Mouse (Mus musculus) kidney, embryonic 14.5 days (tissue): ENCODE results near the gene Calcb. TPM values are rescaled to one million over a fixed set of nuclear protein-coding genes. Genes with fewer than 3 reads are reported as not detected.

Experiments used
- ATAC-seq: fragments of 200-750 bp; cut with Nextera tagmentation; 2 replicates; pipeline ENCODE4 v1.8.0; 2017; ENCODE audit warnings: moderate number of reproducible peaks, mild to moderate bottlenecking, moderate TSS enrichment, moderate library complexity; ENCODE audit not compliant: low FRiP score, low TSS enrichment
- H3K27ac ChIP-seq: fragments of 300-500 bp; sonication (generic); 2 replicates; pipeline ENCODE4 v1.5.1; 2014; ENCODE audit warnings: low read depth, mild to moderate bottlenecking, low read length, moderate library complexity, mixed read lengths
- H3K27me3 ChIP-seq: fragments of 300-500 bp; sonication (generic); 2 replicates; pipeline ENCODE4 v1.6.1; 2014; ENCODE audit warnings: mild to moderate bottlenecking, low read length; ENCODE audit not compliant: control insufficient read depth, insufficient read depth
- H3K36me3 ChIP-seq: fragments of 300-500 bp; sonication (generic); 2 replicates; pipeline ENCODE4 v1.6.1; 2014; ENCODE audit warnings: low read length, mixed read lengths; ENCODE audit not compliant: control insufficient read depth, insufficient read depth
- H3K4me1 ChIP-seq: fragments of 300-500 bp; sonication (generic); 2 replicates; pipeline ENCODE4 v1.6.1; 2014; ENCODE audit warnings: low read length, mixed read lengths; ENCODE audit not compliant: control insufficient read depth, insufficient read depth
- H3K4me2 ChIP-seq: fragments of 300-500 bp; sonication (generic); replicated peaks from 2 replicates; pipeline ENCODE4 v1.6.1; 2014; ENCODE audit warnings: low read depth, mild to moderate bottlenecking, low read length
- H3K4me3 ChIP-seq: fragments of 300-500 bp; sonication (generic); 2 replicates; pipeline ENCODE4 v1.5.1; 2014; ENCODE audit warnings: mild to moderate bottlenecking, low read length
- H3K9ac ChIP-seq: fragments of 300-500 bp; sonication (generic); 2 replicates; pipeline ENCODE4 v1.6.1; 2014; ENCODE audit warnings: low read depth, mild to moderate bottlenecking, low read length, moderate library complexity
- H3K9me3 ChIP-seq: fragments of 300-500 bp; sonication (generic); 2 replicates; pipeline ENCODE4 v1.6.1; 2016; ENCODE audit warnings: low read length; ENCODE audit not compliant: control insufficient read depth
- WGBS: fragments of 180-500 bp; shearing (Covaris S2); extraction: QIAGEN DNeasy Blood & Tissue Kit; methylation state at CpG from one replicate; pipeline ENCODE4 v1.1.7; 2014; 5-methylcytosine and 5-hydroxymethylcytosine counted together
- polyA plus RNA-seq: library from polyadenylated mRNA; unstranded; fragments of >200 nt; fragmentation: Nextera tagmentation; extraction: Ambion mirVana; gene quantifications from 2 replicates; pipeline ENCODE4 v1.2.1, GENCODE M21; 2014

Gene Calcb
- polyA plus RNA-seq, 1 experiment from 2014 or later: not detected

DNA sequence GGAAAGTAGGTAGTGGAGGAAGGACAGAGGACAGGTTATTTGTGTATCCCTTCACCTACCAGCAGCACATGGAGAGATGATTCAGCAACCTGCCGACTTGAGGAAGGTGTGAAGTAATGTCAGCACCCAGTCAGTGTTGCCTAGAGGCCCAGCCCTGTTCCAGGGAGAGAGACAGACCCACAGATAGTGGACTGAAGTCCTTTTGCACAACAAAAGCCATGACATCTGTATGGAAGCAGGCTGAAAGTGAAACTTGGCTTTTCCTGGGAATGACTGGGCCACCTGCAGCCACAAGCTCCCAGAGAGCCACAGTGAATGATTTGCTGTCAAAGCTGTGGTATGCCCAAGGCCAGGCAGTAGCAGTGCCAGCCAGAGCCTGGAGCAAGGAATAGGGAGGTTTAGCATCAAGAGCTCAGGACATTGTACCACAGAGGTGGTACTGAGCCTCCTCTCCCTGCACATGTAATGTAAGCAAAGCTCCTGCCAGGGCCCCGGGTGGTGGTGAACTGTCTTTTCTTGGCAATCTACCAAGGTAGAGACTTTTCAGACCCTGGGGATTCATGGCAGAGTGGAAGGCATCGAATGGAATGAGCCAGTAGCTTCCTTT is 26.3 kb downstream of the Calcb start:
- Histone ChIP-seq H3K4me1 (peaks cover 8% of the 10 kb centered on the region; the same call in 1 of the 2 replicates), H3K9ac (no peak overlapping the region), H3K27ac (no peak overlapping the region), H3K4me2 (no peak overlapping the region), H3K27me3 (no peaks in the 10 kb centered on the region), H3K9me3 (no peaks in the 10 kb centered on the region), H3K36me3 (no peaks in the 10 kb centered on the region), H3K4me3 (no peak overlapping the region)
- no peak for ATAC-seq
- WGBS: 71% methylated on average over 3 of the region's 3 CpGs

DNA sequence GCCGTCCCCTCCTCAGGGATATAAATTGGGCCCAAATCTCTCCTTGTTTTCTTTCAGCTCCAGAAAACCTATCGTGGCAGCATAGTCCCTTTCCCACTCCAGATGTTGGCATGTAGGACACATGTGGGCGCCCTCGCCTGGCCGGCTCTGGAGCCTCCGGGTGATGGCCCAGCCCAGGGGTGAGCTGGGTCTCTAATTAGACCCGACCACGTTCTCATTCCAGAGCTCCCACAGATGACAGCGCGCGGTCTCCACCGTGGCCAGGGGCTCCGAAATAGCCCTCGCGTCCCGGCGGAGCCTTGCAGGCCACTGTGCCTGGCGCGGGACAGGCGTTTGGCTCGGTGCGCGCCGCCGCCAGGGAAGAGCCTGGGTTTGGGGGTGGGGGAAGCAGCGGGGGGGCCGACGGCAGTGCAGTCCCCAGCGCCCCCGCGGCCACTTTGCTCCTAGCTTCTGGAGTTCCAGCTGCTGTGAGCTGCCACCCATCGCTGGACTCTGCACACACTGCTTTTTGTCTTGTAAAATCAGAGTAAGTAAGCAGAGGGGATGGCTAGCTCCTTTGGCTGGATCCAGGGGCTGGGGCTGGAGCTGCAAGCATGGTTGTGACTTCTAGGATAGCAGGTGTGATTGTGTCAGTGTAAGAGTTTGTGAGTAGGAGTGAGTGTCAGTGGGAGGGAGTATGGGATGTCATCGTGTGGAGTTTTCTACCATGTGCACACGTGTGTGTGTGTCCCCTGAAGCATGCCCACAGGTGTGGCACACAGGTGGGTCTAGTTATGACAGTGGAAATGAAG is 27.2 kb downstream of the Calcb start:
- H3K27ac ChIP-seq: no peak overlapping the region

DNA sequence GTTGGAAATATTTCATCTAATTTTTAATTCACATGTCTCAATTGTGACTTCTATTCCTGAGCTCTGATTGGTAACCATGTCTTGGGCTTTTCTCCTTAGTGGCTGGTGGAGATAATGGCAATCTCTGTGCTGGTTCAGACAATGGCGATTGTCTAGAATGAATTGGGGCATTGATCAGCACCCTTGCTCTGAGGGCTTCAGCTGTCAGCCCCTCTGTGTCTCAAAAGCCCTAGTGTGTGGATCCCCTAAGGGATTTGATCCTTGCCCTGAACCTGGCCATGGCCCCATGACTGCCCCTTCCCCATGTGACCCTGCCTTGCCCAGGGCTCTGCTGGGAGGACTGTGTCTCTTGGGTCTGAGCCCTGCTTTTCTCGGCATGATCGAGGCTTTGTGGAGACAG is 29.2 kb downstream of the Calcb start:
- H3K4me1 ChIP-seq: peaks cover 8% of the 10 kb centered on the region; the same call in 1 of the 2 replicates
- H3K9ac ChIP-seq: no peak overlapping the region
- H3K4me3 ChIP-seq: no peak overlapping the region
- ATAC-seq: no peak
- H3K36me3 ChIP-seq: no peaks in the 10 kb centered on the region
- H3K9me3 ChIP-seq: no peaks in the 10 kb centered on the region
- H3K27me3 ChIP-seq: no peaks in the 10 kb centered on the region
- no peak overlapping the region for H3K4me2 ChIP-seq
- H3K27ac ChIP-seq: no peak overlapping the region
- WGBS: 56% methylated on average over 3 of the region's 3 CpGs

More for the DNA sequence above, 27.2 kb downstream of the Calcb start:
- Histone ChIP-seq H3K27me3 (no peaks in the 10 kb centered on the region), H3K9me3 (no peaks in the 10 kb centered on the region), H3K4me2 (peak overlapping the region; percentile 67), H3K4me3 (peak overlapping the region; percentile 38), H3K36me3 (no peaks in the 10 kb centered on the region), H3K9ac (peak overlapping the region; percentile 20; the same call in 1 of the 2 replicates), H3K4me1 (peaks cover 8% of the 10 kb centered on the region; the same call in 1 of the 2 replicates)
- ATAC-seq: peak; percentile 73
- 4% methylated on average over 34 of the region's 34 CpGs for WGBS

GRCm38 (mm10) chr7:114748239-114748638 is 29.8 kb downstream of the Calcb start:
- ATAC-seq: no peak
- no peak overlapping the region for H3K27ac ChIP-seq
- no peaks in the 10 kb centered on the region for H3K27me3 ChIP-seq
- 56% methylated on average over 4 of the region's 4 CpGs for WGBS
- H3K4me2 ChIP-seq: no peak overlapping the region
- H3K36me3 ChIP-seq: no peaks in the 10 kb centered on the region
- H3K4me1 ChIP-seq: peaks cover 8% of the 10 kb centered on the region; the same call in 1 of the 2 replicates
- no peak overlapping the region for H3K9ac ChIP-seq
- H3K4me3 ChIP-seq: no peak overlapping the region
- no peaks in the 10 kb centered on the region for H3K9me3 ChIP-seq

GRCm38 (mm10) chr7:114753471-114753870 is 35.0 kb downstream of the Calcb start:
- Histone ChIP-seq H3K9ac (no peak overlapping the region), H3K27ac (no peak overlapping the region), H3K4me3 (no peak overlapping the region), H3K4me1 (no peaks in the 10 kb centered on the region), H3K4me2 (no peak overlapping the region), H3K9me3 (no peaks in the 10 kb centered on the region), H3K27me3 (no peaks in the 10 kb centered on the region), H3K36me3 (no peaks in the 10 kb centered on the region)
- ATAC-seq: no peak
- WGBS: 69% methylated on average over 2 of the region's 2 CpGs

DNA sequence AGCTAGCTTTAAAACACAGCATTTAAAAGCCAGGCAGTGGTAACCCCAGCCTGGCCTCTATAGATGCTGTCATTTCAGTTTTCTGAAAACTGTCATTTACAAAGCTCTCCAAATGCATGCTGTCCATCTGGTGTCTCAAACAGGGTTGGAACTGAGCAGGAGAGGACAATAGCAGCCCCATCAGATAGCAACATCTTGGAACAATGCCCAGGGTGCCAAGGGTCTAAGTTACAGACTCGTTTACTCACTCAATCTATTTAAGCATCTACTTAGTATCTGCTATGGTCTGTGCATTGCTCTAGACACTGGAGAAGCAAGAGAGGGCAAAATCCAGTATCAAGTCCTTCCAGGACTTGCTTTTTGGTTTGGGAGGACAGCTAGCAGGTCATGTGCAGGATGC is 35.8 kb downstream of the Calcb start:
- Histone ChIP-seq H3K27ac (no peak overlapping the region), H3K4me2 (no peak overlapping the region), H3K9me3 (no peaks in the 10 kb centered on the region), H3K27me3 (no peaks in the 10 kb centered on the region), H3K4me3 (no peak overlapping the region), H3K9ac (no peak overlapping the region), H3K36me3 (no peaks in the 10 kb centered on the region), H3K4me1 (no peaks in the 10 kb centered on the region)
- no peak for ATAC-seq
- 58% methylated on average over 1 of the region's 1 CpGs for WGBS

- H3K27ac ChIP-seq: no peak overlapping the region
- ATAC-seq: no peak
- no peaks in the 10 kb centered on the region for H3K4me1 ChIP-seq
- no peaks in the 10 kb centered on the region for H3K9me3 ChIP-seq
- H3K27me3 ChIP-seq: no peaks in the 10 kb centered on the region
- H3K36me3 ChIP-seq: no peaks in the 10 kb centered on the region
- no peak overlapping the region for H3K4me3 ChIP-seq
- 71% methylated on average over 8 of the region's 8 CpGs for WGBS
- H3K4me2 ChIP-seq: no peak overlapping the region
- no peak overlapping the region for H3K9ac ChIP-seq
Measured at GRCm38 (mm10) chr7:114754626-114755025, 36.2 kb downstream of the Calcb start.

DNA sequence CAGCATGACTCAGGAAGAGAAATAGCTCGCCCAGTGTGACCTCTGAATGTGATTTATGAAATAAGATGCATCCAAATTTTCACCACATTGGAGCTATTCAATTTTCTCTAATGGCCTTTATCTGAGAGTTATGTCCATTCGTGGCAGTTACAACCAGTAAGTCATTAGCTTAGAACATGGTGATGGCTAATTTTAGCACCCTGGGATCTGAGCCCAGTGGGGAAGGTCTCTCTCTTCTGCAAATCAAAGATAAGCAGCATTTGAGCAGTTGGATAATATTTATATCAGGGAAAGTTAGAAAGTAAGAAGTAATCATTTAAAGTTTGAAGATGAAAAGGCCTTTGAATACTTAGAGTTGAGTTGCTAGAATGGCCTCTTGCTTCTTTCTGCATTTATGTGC is 44.2 kb downstream of the Calcb start:
- no peak overlapping the region for H3K4me2 ChIP-seq
- H3K4me1 ChIP-seq: no peaks in the 10 kb centered on the region
- H3K9ac ChIP-seq: no peak overlapping the region
- no peak overlapping the region for H3K4me3 ChIP-seq
- H3K27ac ChIP-seq: no peak overlapping the region
- no peak for ATAC-seq
- H3K36me3 ChIP-seq: no peaks in the 10 kb centered on the region
- 68% methylated on average over 2 of the region's 2 CpGs for WGBS
- H3K9me3 ChIP-seq: no peaks in the 10 kb centered on the region
- H3K27me3 ChIP-seq: no peaks in the 10 kb centered on the region

DNA sequence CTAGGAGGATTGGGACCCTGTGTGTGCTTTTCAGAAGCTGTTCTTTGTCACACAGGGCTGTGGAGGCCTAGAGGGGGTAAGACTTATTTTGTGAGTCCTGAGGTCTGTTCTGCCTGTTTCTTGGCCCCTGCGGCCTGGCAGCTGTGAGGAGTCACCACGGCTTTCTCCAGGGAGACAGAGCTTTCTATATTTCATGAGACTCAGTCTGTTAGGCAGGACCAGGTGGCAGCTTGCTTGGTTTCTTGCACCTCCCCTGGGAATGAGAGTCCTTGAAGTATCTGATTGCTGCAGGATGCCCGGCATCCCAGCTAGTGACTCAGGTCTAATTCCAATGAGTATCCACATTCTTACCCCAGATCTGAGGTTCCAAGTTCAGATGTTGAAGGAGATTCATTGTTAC is 46.8 kb downstream of the Calcb start:
- no peak for ATAC-seq
- WGBS: 76% methylated on average over 3 of the region's 3 CpGs
- H3K27ac ChIP-seq: no peak overlapping the region

More for the DNA sequence above, 46.8 kb downstream of the Calcb start:
- no peak overlapping the region for H3K9ac ChIP-seq
- H3K4me3 ChIP-seq: no peak overlapping the region
- H3K4me2 ChIP-seq: no peak overlapping the region
- no peaks in the 10 kb centered on the region for H3K27me3 ChIP-seq
- no peaks in the 10 kb centered on the region for H3K36me3 ChIP-seq
- no peaks in the 10 kb centered on the region for H3K4me1 ChIP-seq
- no peaks in the 10 kb centered on the region for H3K9me3 ChIP-seq
